Mouse (Mus musculus): ENCODE results near the gene Emilin1. TPM values are rescaled to one million over a fixed set of nuclear protein-coding genes. Genes with fewer than 3 reads are reported as not detected.

Emilin1 gene
- total RNA-seq, 2 experiments from 2014 or later: 6.5 to 28.8 TPM

DNA sequence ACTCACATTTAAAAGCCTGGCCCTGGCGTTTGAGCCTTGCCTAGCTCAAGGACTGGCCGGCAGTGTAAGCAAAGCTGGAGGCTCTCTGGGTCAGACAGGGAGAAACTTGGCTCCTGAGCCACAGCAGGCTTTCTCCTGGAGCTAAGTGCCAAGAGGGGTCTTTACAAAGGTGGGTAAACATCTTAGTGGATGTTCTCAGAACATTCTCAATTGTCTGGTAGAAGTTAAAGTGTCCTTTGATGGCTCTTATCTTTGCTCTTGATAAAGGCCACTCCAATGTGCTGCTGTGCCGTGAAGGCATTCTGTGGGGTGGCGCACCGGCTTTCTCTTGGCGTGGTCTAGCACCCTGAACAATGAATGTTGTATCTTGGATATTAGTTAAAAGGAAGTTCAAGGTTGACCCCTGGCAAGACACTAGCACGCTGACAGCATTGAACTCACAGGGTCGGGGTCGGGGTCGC lies 9.4 kb downstream of the Emilin1 start:
- ATAC-seq (replicated peaks; ENCODE audit: low FRiP score, poor library complexity, severe bottlenecking): no peak

DNA sequence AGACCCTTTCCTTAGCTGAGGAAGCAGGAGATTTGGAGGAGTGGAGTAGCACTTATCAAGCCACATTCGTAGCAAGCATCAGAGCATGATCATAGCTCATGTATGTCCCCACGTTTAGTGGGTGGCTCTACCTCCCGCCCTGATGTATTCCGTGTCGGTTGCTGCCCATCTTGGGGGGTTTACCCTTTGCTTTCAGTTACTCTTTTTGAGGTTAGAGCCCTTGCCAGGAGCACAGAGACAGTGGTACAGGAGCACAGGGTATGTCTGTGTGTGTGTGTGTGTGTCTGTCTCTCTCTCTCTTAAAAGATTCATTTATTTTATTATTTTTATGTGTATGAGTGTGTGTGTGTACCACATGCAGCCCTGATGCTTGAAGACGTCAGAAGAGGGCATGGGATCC lies 9.9 kb downstream of the Emilin1 start:
- no peak for ATAC-seq (replicated peaks; ENCODE audit: low FRiP score, poor library complexity, severe bottlenecking)

DNA sequence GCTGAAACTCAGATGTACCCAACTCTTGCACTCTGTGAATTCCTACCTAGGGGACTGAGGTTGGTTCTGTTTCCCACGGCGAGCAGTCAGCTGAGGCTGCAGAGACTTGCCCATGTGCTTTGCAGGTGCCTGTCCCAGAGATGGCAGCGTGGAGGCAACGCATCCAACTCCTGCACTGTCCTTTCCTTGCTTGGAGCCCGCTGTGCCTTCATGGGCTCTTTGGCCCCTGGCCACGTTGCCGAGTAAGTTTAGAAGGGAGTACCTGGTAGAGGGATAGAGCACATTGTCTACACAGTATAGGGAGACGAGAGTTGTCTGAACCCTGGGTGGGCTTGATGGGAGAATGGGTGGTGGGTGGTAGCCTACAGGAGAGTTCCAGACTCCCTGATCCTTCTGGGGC lies 11.4 kb downstream of the Emilin1 start:
- ATAC-seq (replicated peaks; ENCODE audit: low FRiP score, poor library complexity, severe bottlenecking): no peak

DNA sequence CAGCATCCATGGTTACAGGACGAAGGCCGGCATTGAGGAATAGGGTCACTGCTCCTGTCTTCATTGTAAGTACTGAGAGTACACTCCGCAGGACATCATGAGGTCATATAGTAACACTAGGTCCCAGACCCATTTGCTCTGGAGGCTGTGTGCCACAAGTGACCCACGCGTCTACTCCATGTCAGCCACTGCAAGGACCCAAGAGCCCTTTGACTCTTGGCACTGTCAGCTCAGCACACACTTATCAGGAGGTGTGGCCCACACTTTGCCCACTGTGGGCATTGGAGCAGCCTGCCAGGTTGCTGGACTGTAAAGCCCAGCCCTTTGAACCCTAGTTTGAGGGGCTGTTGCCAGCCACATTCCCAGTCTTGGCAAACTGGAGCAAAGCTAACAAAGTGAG lies 12.0 kb downstream of the Emilin1 start:
- no peak for ATAC-seq (replicated peaks; ENCODE audit: low FRiP score, poor library complexity, severe bottlenecking)

DNA sequence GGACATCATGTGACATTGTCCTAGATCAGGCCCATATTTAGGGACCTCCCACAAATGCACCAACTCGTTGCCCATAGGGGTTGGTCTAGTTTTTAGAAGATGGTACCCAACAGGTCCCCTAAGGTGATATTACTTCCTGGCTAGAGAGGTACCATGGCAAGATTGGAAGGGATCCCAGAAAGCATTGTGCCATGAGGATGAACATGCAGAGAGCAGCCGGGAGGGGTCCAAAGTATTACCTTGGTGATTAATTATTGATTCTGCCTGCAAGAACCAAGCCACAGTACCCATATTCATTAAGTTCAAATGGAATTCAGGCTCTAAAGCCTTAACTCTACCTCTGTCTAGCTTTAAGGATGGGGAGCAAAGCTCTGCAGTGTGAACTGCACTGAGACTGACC lies 12.9 kb downstream of the Emilin1 start:
- ATAC-seq (replicated peaks; ENCODE audit: low FRiP score, poor library complexity, severe bottlenecking): no peak

DNA sequence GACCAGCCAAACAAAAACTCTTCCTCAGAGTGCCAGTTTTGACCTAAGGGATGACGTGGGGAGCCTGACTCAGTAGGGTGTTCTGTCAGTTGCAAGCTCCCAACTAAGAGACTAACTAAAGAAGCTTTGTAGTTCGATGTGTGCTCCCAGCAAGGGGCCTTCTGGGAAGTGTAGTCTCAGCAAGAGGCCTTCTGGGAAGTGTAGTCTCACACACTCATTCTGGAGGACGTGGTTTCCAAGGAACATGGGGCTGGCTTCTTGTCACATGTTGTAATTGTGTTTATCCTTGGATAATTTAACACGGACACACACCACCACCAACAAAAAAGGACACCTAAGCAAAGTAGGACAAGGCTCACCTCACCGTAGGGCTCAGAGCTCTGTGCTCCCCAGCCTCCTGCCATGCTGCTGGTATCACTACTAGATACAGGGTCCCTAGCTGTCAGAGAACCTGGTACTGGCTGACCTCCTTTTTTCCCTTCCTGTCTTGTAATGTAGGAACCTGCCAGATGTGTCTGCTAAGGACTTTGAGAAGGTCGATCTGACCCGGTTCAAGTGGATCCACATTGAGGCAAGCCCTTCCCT lies 14.8 kb downstream of the Emilin1 start:
- ATAC-seq (replicated peaks; ENCODE audit: low FRiP score, poor library complexity, severe bottlenecking): no peak

DNA sequence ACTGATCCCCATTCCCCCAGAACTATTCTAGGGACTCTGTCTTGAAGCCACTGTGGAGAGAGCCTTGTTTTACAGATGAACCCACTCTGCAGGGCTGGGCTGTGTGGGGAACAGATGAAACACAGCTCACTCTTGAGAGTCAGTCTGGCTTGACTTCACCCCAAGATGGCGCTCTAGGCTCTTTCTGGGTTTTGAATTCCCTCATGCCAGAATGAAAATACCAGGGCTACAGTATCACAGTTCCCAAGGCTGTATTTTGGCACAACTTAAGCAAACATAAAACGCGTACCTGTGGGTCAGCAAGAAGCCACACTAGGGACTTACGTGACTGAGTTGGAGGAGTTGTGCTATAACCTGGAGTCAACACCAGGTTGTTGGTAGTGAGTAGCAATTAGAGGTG lies 16.9 kb downstream of the Emilin1 start:
- no peak for ATAC-seq (replicated peaks; ENCODE audit: low FRiP score, poor library complexity, severe bottlenecking)

DNA sequence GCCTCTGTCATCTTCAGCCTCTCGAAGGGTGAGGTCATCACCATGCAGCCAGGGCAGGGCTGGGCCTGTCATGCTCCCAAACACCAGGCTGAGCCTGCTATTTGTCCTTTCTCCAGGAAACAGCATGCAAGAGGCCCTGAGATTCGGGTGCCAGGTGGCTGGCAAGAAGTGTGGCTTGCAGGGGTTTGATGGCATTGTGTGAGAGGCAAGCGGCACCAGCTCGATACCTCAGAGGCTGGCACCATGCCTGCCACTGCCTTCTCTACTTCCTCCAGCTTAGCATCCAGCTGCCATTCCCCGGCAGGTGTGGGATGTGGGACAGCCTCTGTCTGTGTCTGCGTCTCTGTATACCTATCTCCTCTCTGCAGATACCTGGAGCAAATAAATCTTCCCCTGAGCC lies 17.6 kb downstream of the Emilin1 start:
- no peak for ATAC-seq (replicated peaks; ENCODE audit: low FRiP score, poor library complexity, severe bottlenecking)

DNA sequence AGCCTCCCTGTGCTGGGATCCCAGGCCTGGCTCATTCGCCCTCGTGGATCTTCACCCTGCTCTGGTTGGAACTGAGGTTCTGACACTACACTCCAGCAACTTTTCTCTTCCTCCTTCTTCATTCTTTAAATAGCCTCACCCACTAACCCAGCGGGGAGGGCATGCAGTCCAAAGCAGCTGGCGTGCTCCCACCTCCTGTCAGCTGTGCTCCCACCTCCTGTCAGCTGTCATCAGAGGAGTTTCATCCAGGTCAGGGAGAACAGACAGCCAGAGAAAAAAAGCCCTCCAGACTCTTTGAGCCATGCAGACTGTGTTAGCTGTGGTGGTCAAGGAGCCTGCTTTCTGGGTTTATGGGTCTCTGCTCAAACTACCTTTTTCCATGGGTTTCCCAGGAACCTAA lies 18.2 kb downstream of the Emilin1 start:
- no peak for ATAC-seq (replicated peaks; ENCODE audit: low FRiP score, poor library complexity, severe bottlenecking)

DNA sequence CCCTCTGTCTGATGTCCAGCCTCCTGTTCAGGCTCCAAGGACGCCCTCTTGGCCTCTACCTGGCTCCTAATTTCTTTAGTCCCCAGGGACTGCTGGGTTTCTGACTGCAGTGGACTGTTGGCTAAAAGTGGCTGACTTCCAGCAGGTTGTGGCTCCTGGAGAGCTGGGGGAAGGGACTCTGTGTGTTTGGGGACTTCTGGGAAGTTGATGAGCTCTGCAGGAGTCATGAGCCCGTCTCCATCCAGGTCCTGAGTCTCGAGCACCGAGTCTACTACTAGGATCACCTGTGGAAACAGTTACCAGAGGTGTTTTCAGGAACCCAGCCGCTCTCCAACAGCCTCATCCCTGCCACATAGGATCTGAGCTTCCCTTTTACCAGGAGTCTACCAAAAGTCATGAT lies 20.5 kb downstream of the Emilin1 start:
- ATAC-seq (replicated peaks; ENCODE audit: low FRiP score, poor library complexity, severe bottlenecking): no peak

DNA sequence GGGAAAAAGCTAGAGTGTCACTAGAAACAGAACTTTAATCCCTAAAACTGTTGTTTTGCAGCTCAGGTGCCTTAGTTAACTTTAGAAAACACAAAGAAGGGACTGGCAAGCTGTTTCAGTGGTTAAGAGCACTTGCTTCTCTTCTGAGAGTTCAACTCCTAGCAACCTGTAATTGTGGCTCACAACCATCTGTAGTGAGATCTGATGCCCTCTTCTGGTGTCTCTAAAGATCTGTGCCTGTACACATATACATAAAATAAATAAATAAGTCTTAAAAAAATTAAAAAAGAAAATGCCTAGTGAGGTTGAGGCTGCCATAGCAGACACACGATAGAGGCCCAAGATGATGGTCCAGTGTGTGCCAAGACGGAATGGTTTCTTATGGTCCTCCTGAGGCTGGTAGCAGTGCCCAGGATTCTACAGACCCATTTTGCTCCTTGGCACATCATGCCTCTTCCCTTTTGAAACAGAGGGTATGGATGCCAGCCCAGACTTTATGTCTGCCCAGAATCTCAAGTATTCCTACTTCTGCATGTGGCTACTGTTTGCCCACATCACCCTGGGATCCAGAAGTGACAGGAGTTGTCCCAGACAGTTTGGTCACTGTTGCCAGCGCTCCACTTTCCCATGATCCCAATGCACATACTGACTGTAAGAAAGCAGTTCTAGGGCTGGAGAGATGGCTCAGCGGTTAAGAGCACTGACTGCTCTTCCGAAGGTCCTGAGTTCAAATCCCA lies 21.7 kb downstream of the Emilin1 start:
- no peak for ATAC-seq (replicated peaks; ENCODE audit: low FRiP score, poor library complexity, severe bottlenecking)

DNA sequence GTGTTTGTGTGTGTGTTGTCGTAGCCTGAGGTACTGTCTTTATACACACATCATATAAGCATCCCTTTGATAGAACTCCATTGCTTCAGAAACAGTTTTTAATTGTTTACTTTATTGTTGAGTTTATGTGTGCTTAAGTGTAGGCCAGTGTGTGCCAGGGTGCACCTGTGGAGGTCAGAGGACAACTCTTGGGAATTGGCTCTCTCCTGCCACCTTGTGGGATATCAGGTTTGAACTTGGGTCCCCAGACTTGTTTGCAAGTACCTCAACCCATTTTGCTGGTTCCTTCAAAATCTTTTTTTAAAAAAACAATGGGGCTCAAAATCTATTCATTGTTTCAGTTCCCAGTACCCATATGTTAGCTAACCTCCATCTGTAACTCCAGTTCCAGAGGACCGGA lies 29.8 kb downstream of the Emilin1 start:
- ATAC-seq (replicated peaks; ENCODE audit: low FRiP score, poor library complexity, severe bottlenecking): no peak

DNA sequence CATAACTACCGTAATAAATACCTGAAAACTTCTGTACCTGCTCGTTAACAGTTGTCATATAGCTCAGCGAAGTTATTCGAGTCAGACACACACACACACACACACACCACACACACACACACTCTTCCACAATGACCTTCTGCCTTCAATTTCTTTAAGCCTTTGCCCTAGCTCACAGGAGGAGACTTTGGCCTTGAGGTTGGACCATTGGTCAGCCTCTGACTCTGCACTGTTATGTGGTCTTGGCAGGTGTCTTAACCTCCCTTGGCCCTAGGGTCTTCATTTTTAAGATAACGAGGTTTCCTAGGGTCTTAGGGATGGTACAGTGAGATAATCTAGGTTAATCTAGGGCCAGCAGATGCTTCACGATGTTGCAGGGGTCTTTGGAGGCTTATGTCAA lies 31.1 kb downstream of the Emilin1 start:
- no peak for ATAC-seq (replicated peaks; ENCODE audit: low FRiP score, poor library complexity, severe bottlenecking)

DNA sequence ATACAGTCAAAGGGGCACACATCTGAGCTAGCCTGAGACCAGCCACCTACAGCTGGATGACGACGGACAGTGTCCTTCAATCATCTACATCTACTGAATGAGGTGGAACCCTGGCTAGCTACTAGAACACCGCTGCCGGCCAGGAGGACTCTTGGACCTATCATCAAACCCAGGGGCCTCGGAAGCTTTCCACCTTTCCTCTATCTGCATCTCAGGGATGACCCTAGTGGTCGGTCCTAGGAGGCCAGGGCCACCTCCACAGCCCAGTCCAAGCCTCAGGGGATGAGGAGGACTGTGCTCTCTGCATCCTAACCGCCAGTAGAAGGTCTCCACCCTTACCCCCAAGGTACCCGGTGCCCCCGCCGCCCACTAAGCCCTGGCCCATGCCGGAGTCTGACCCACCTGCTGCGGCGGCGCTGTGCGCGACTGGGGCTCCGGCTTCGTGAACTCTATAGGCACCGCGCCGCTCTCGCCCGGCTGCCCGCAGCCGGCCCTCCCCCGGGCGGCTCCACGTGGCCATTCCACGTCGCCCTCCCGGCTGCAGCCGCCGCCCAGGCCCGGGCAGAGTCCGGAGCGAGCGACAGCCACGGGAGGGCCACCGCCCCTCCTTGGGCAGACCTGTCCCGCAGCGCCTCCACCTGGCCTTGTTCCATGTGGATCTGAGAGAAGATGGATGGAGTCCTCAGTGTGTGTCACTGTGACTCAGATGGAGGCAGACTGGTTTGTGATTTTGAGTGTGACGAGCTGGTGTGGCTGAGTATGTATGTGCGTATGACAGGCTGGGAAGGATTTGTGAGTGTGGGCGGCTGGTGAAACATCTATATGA lies 32.0 kb downstream of the Emilin1 start, which contains the start of gene Cgref1:
TSS of gene Cgref1 (minus strand) at position 636 of the 826 bp plus-strand sequence.
- no peak for ATAC-seq (replicated peaks; ENCODE audit: low FRiP score, poor library complexity, severe bottlenecking)

DNA sequence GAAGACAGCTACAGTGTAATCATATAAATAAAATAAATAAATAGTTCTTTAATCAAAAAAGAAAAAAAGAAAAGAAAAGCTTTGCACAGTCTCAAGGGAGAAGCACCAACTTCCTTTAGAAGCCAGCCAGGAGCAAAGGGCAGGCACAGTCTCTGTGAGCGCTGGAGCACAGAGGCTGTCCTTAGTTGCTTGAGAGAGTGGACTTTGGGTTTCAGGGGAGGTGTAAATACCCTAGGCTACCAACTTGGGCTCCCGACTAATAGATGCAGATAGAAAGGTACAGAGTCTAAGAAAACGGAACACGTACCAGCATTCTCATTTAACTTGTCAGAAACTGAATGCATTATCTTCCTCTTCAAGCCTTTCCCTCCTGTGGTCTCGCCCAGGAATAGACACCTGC lies 35.4 kb downstream of the Emilin1 start:
- no peak for ATAC-seq (replicated peaks; ENCODE audit: low FRiP score, poor library complexity, severe bottlenecking)

DNA sequence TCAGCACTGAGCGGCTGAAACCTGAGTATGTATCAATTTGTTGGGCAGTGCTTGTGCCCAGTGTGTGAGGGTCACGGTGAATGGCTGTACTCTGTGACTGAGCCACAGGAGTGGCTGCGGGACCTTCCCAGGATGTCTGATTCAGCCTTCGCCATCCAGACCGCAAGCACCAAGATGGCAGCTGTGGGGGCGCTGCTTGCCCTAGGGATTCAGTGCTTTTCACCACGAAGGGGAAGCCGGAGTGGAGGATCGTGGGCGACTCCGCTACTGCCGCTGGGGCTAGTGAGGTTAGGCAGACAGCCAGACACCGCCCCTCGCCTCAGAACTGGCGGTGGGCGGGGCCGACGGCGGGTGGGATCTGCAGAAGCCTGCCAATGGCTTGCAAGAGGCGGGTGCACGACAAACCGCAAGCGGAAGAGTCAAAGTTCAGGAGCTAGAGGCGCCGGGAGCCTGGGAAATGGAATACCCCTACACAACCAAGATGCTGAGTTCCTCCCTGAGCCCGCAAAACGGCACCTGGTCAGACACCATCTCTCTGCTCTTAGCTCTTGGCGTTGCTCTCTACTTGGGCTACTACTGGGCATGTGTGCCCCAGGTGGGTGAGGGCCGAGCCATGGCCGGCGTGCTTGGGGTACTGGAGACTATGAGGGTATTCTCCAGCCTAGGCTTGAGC lies 36.6 kb downstream of the Emilin1 start:
- ATAC-seq (replicated peaks; ENCODE audit: low FRiP score, poor library complexity, severe bottlenecking): peak; percentile 89

DNA sequence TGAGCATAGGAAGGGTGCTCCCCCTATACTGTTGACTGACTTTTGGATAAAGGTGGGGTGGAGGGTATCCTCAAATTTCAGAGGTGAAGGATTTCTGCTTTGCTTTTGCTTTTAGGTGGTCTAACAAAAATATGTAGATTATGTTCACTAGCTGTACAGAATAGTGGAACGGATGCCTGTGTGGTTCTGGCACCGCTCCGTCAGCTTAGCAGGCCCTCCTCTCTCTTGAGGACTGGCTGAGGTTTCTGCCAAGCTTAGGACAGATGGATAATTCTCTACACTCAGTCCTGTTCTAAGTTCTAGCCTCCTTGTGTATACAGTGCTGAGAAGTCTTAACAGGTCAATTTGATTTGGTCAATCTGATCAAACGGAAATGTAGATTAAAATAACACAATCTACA lies 37.2 kb downstream of the Emilin1 start:
- no peak for ATAC-seq (replicated peaks; ENCODE audit: low FRiP score, poor library complexity, severe bottlenecking)

DNA sequence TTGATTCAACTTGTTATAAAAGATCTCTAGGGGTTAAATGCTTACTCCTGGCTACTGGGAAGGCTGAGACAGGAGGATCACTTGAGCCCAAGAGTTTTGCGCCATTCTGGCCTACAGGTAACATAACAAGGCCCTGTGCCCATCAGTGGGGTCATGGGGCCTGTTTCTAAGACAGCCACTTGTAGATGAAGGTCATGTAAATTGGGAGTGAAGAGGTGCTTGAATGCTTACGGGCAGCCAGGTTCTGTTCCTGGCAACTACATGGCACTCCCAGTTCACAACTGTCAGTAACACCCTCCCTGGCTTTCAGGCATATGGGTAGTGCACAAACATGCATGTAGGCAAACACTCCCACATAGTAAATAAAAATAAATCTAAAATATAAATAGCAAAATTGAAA lies 37.7 kb downstream of the Emilin1 start:
- no peak for ATAC-seq (replicated peaks; ENCODE audit: low FRiP score, poor library complexity, severe bottlenecking)

DNA sequence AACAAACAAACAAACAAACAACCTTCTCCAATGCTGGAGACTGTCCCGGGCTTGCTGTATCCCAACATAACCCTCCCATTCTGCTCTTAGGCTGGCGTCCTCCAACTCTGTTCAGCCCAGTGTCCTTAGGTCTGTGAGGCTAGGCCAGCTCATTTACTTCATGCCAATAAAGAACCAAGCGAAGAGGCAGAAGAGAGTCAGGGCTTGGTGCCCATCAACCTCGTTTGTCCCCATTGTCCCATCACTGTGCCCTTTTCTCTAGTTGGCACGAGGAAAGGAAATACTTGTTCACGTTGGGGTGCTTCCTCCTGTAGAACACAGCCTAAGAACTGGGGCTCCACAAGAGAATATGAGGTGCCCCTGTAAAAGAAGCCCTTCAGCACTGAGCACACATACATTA lies 38.5 kb downstream of the Emilin1 start:
- ATAC-seq (replicated peaks; ENCODE audit: low FRiP score, poor library complexity, severe bottlenecking): no peak

DNA sequence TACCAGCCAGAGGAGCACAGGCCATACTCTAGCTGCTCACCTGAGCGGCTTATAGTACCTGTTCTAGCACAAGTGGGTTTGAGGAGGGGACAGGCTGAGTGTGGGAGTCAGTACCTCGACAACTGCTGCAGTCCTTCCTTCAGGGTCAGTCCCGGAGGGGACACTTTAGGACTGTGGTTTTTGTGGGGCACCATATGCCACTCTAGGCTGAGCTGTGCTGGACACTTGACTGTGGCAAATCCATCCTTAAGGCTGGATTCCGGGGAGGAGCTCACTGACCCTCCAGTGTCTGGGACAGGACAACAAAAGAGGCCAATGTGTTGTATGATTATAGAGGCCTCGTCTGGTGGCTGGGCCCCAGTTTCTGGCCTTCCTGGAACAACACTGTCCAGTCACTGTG lies 39.3 kb downstream of the Emilin1 start:
- ATAC-seq (replicated peaks; ENCODE audit: low FRiP score, poor library complexity, severe bottlenecking): no peak

Measured in erythroblast, adult 5-6 weeks (primary cell).